Mouse (Mus musculus) neural tube, embryonic 13.5 days (tissue): Measurements from ENCODE around the gene Smad6. TPM values are rescaled to one million over a fixed set of nuclear protein-coding genes. Genes with fewer than 3 reads are reported as not detected.

ENCODE experiments used
- ATAC-seq: fragments of 200-750 bp; cut with Nextera tagmentation; 2 replicates; pipeline ENCODE4 v1.8.0; 2017; ENCODE audit warnings: low read depth, mild to moderate bottlenecking, moderate TSS enrichment, moderate library complexity
- H3K27ac ChIP-seq: fragments of 300-500 bp; sonication (generic); replicated peaks from 2 replicates; pipeline ENCODE4 v1.5.1; 2015; ENCODE audit warnings: moderate library complexity, mild to moderate bottlenecking, inconsistent platforms
- H3K27me3 ChIP-seq: fragments of 300-500 bp; sonication (generic); 2 replicates; pipeline ENCODE4 v1.6.1; 2015; ENCODE audit warnings: mild to moderate bottlenecking, inconsistent platforms
- H3K36me3 ChIP-seq: fragments of 300-500 bp; sonication (generic); 2 replicates; pipeline ENCODE4 v1.6.1; 2015; ENCODE audit warnings: mild to moderate bottlenecking, inconsistent platforms
- H3K4me1 ChIP-seq: fragments of 300-500 bp; sonication (generic); replicated peaks from 2 replicates; pipeline ENCODE4 v1.6.1; 2015; ENCODE audit warnings: inconsistent platforms
- H3K4me2 ChIP-seq: fragments of 300-500 bp; sonication (generic); 2 replicates; pipeline ENCODE4 v1.6.1; 2015; ENCODE audit warnings: inconsistent platforms, mild to moderate bottlenecking, moderate library complexity
- H3K4me3 ChIP-seq: fragments of 300-500 bp; sonication (generic); 2 replicates; pipeline ENCODE4 v1.5.1; 2015; ENCODE audit warnings: mild to moderate bottlenecking, inconsistent platforms
- H3K9ac ChIP-seq: fragments of 300-500 bp; sonication (generic); 2 replicates; pipeline ENCODE4 v1.6.1; 2015; ENCODE audit warnings: moderate library complexity, mild to moderate bottlenecking, inconsistent platforms
- H3K9me3 ChIP-seq: fragments of 300-500 bp; sonication (generic); 2 replicates; pipeline ENCODE4 v1.6.1; 2016; ENCODE audit warnings: inconsistent platforms
- WGBS: fragments of 180-500 bp; shearing (Covaris S2); methylation state at CpG from one replicate; pipeline ENCODE4 v1.1.7; 2015; 5-methylcytosine and 5-hydroxymethylcytosine counted together
- polyA plus RNA-seq: library from polyadenylated mRNA; unstranded; fragments of >200 nt; fragmentation: Nextera tagmentation; extraction: Ambion mirVana; gene quantifications from 2 replicates; pipeline ENCODE4 v1.2.1, GENCODE M21; 2015

Smad6 gene
- polyA plus RNA-seq, 1 experiment from 2014 or later: 3.8 TPM

DNA sequence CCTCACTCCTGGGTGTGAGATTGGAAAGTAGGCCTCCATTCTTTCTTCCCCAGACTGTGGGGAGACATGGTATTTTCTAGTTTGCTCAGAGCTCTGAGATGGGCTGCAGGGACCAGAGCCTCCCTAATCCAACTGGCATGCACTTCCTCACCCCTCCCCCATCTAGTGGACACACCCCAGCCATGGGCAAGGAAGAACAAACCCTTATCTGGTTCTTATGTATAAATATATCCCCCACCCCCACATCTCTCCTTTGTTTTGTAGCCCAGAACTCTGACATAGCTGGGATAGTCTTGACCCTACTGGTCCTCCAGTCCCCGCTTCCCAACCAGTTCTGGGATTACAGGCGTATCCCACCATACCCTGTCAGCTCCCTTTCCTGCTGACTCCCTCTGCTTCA, 69.3 kb downstream of the Smad6 start:
- Histone ChIP-seq H3K9ac (no peak overlapping the region), H3K36me3 (no peaks in the 10 kb centered on the region), H3K4me3 (no peak overlapping the region), H3K9me3 (no peaks in the 10 kb centered on the region), H3K4me2 (no peak overlapping the region), H3K27me3 (no peaks in the 10 kb centered on the region), H3K27ac (no peak overlapping the region), H3K4me1 (peaks cover 7% of the 10 kb centered on the region; the same call in 1 of the 2 replicates)
- WGBS: 91% methylated on average over 2 of the region's 2 CpGs
- no peak for ATAC-seq

DNA sequence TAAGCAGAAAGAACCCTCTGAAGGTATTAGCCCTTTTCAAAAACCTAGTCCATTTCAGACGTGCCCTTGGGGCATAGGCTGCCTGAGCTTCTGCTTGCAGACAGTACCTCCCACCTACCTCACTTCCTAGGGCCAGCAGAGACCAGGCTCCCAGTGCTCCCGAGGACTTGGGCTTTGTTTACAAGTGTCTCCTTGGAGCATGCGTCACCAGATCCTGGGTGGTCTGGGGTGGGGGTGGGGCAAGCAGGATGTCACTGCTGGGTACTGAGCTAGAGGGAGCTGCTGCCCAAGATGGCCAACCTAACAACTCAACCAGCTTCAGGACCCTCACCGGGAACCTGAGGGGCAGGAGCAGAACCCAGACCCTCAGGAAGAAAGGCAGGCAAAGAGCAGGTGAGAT, 71.5 kb downstream of the Smad6 start:
- H3K27ac ChIP-seq: no peak overlapping the region
- WGBS: 30% methylated on average over 4 of the region's 4 CpGs
- H3K4me2 ChIP-seq: no peak overlapping the region
- no peaks in the 10 kb centered on the region for H3K27me3 ChIP-seq
- no peaks in the 10 kb centered on the region for H3K36me3 ChIP-seq
- no peak for ATAC-seq
- H3K4me1 ChIP-seq: 0 out of 2 replicates have a peak, but pooled peaks cover 3% of the 10 kb centered on the region
- H3K4me3 ChIP-seq: no peak overlapping the region
- H3K9ac ChIP-seq: no peak overlapping the region
- H3K9me3 ChIP-seq: no peaks in the 10 kb centered on the region

DNA sequence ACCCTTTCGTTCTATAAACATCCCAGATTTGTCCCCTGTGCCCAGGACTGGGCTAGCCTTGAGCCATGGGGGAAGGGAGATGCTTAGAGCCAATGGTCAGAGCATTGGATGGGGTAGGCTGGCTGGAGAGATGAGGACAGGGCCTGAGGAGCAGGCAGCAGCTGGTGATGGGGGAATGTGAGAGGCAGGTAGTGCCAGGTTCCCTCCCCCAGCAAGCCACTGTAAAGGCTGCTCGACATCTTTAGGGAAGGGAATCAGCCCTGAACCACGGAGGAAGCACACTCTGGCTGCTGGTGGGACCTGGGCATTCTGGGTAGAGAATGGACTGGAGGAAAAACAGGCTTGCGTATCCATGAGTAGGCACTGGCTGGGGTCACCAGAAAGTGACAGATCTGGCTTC, 72.5 kb downstream of the Smad6 start:
- 72% methylated on average over 4 of the region's 4 CpGs for WGBS
- Histone ChIP-seq H3K4me3 (no peak overlapping the region), H3K36me3 (no peaks in the 10 kb centered on the region), H3K9me3 (no peaks in the 10 kb centered on the region), H3K4me1 (0 out of 2 replicates have a peak, but pooled peaks cover 3% of the 10 kb centered on the region), H3K27me3 (no peaks in the 10 kb centered on the region), H3K27ac (no peak overlapping the region), H3K4me2 (no peak overlapping the region), H3K9ac (no peak overlapping the region)
- no peak for ATAC-seq

DNA sequence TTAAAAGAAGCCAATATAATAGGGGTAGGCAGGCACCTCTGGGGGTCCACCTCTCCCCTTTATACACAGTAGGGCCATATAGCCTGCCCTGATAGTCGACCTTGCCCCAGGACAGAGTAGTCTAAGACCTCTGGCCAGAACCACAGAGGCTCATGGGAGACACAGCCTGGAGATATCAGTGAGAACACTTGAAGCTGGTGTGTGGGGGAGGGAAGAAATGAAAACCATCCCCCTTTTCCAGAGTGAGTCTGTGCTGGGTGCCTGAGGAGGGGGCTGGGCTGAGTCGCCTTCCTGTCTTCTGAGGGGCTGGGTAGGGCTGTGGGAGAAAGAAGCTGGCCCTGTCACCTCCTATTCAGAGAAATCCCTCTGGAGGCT, 79.3 kb downstream of the Smad6 start:
- no peaks in the 10 kb centered on the region for H3K9me3 ChIP-seq
- H3K4me1 ChIP-seq: peaks cover 17% of the 10 kb centered on the region
- peak overlapping the region; percentile 34; the same call in 1 of the 2 replicates for H3K9ac ChIP-seq
- WGBS: 63% methylated on average over 2 of the region's 2 CpGs
- no peak overlapping the region for H3K4me3 ChIP-seq
- no peak overlapping the region for H3K27ac ChIP-seq
- no peaks in the 10 kb centered on the region for H3K36me3 ChIP-seq
- H3K4me2 ChIP-seq: no peak overlapping the region
- no peaks in the 10 kb centered on the region for H3K27me3 ChIP-seq
- ATAC-seq: no peak

DNA sequence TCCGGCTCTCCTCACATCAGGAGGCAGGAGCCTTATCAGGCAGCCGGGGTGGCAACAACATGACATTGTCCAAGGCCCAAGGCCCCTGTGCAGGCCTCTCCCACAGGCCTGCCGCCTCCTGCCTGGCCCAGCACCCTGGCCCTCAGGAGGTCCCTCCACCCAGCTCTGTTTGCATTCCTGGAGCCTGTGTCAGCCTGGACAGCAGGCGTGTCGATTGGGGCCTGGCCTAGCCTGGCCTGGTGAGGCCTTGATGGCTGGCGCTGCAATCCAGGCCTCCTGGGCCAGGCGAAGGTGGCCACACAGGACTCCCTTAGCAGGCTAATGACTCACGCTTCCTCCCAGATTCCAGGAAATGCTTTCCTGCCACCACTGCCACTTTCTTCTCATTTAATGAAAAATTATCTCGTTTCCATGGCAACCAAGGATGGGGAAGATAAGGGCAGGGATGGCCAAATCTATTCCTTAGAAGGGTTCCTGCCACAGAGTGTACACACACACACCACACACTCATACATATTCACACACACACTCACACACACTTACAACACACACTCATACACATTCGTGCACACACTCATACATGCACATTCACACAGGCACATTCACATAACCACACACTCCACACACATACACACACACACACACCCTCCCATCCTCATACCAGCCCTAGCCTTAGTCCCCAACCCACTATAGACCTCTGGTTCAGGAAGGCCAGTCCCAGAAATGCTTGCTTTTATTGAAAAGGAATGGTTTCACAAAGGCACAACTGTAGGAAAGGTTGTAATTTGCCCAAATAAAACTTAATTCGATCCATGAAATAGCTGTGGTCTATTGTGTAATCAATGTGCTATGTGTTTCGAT, 79.9 kb downstream of the Smad6 start:
- H3K9me3 ChIP-seq: no peaks in the 10 kb centered on the region
- no peaks in the 10 kb centered on the region for H3K27me3 ChIP-seq
- H3K4me1 ChIP-seq: peaks cover 17% of the 10 kb centered on the region
- no peak for ATAC-seq
- H3K4me2 ChIP-seq: no peak overlapping the region
- no peaks in the 10 kb centered on the region for H3K36me3 ChIP-seq
- H3K27ac ChIP-seq: peak overlapping the region; percentile 40
- no peak overlapping the region for H3K4me3 ChIP-seq
- WGBS: 71% methylated on average over 12 of the region's 12 CpGs
- 0 out of 2 replicates have a peak overlapping the region, but pooled peaks have one; percentile 2 for H3K9ac ChIP-seq

DNA sequence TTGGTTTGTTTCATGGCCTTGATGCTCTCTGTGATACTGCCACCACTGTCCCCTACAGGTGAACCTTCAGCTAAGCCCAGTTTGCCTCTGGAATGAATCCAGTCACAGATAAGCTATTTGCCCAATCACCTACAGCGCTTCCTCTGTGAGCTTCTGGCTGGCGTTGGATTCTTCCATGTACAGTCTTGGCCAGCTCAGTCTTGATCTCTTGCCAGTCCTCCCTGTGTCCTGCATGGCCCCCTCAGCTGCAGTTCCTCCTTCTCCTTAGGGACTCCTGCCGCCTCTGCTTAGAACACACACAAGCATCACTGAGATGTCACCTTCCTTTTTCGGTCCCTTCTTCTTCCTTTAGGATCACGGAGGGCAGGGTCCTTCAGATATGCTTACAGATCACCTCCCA, 85.6 kb downstream of the Smad6 start:
- Histone ChIP-seq H3K27ac (no peak overlapping the region), H3K4me3 (no peak overlapping the region), H3K9ac (no peak overlapping the region), H3K36me3 (no peaks in the 10 kb centered on the region), H3K27me3 (no peaks in the 10 kb centered on the region), H3K9me3 (no peaks in the 10 kb centered on the region), H3K4me2 (no peak overlapping the region), H3K4me1 (no peaks in the 10 kb centered on the region)
- 89% methylated on average over 5 of the region's 5 CpGs for WGBS
- ATAC-seq: no peak

DNA sequence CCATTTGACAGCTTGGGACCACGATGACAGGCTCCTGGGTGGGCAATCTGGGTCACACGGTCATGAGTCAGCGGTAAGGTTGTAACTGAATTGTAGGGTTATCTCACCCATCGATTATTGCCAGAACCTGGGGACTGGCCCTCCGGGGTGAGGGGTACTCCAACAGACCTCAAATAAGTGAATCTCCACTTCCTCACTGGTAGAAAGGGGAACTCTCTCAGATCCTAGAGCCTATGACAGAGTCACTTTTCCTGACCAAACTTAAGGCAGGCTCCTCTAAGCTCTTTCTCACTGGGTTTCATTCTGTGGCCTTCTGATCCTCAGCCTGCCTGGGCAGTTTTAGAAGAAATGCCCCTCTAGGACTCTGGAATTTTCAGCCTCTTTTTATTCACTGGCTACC, 88.8 kb downstream of the Smad6 start:
- Histone ChIP-seq H3K27ac (no peak overlapping the region), H3K9me3 (no peaks in the 10 kb centered on the region), H3K9ac (no peak overlapping the region), H3K4me1 (peaks cover 4% of the 10 kb centered on the region), H3K4me2 (no peak overlapping the region), H3K4me3 (no peak overlapping the region), H3K27me3 (peaks cover 13% of the 10 kb centered on the region), H3K36me3 (no peaks in the 10 kb centered on the region)
- ATAC-seq: no peak
- WGBS: 46% methylated on average over 5 of the region's 5 CpGs

DNA sequence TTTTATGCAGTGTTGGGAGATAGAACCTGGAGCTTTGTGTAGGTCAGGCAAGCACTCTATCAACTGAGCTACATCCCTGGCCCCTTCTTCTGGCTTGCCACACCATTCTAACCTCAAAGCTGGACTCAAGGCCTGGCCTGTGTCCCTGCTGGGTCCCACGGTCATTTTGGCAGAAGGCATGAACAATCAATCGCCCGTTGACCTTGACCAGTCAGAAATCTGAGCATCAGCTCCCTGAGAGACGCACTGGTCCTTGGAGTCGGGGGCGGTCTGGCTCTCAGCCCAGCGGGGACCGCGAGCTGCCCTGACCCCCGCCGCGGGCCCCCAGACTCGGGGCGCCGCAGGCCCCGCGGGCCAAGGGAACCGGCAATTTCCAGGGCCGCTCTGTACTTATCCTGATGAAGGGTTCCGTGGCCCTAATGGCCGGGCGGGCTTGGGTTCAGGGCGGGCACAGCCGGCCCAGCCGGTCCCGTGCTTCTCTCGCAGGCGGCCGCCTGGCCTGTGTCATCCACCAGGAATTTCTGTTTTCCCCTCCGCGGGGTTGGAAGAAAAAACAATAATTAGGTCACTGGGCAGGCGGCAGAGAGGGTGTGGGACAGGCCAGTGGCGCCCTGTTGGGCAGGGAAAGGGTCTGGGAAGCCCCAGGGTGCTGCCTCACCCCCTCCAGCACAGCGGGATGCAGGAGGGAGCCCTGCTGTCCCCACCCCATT, 94.4 kb downstream of the Smad6 start:
- Histone ChIP-seq H3K9ac (peak overlapping the region; percentile 59), H3K4me1 (peaks cover 23% of the 10 kb centered on the region), H3K36me3 (no peaks in the 10 kb centered on the region), H3K27me3 (peaks cover 17% of the 10 kb centered on the region), H3K4me3 (peak overlapping the region; percentile 17), H3K4me2 (peak overlapping the region; percentile 52), H3K27ac (no peak overlapping the region), H3K9me3 (no peaks in the 10 kb centered on the region)
- no peak for ATAC-seq
- WGBS: 8% methylated on average over 34 of the region's 34 CpGs

DNA sequence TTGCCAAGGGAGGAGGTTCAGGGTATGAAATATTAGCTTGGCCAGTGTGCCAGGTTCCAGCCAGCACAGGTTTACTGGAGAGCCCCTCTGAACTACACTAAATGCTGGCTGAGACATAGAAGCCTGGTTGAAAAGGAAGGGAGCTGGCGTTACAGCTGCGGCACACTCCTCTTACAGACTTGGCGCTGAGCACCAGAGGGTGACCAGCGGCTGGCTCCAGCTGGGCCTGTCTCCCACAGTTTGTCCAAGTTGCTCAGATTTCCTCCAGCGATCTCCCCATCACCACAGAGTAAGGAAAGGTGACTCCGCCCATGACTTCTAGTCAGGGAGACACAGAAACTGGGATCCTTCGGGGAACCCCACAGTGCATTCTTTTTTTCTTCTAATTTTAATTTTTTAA, 95.5 kb downstream of the Smad6 start:
- WGBS: 67% methylated on average over 7 of the region's 7 CpGs

DNA sequence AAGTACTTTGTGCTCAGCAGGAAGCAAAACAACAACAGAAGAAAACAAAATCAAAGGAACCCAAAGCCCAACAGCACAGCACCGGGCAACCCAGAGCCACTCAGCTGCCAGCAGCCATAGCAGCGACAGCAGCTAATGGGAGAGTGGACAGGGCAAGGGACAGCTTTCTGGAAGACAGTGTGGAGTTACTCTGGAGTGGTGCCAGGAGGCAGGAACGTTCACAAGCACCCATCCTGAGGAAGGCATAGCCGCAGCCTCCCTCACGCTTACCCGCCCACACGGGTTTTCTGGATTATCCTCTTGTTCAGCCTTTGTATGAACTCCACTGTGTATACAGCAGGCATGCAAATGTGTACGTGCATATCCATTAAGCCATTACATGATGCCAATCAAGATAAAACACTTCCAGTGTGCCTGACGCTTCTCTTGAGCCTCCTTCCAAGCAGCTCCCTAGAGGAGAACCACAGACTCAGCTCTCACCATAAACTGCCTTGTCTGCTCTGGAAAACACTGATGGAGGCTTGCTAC, 98.6 kb downstream of the Smad6 start:
- no peak overlapping the region for H3K9ac ChIP-seq
- no peaks in the 10 kb centered on the region for H3K9me3 ChIP-seq
- peaks cover 29% of the 10 kb centered on the region for H3K4me1 ChIP-seq
- ATAC-seq: no peak
- no peak overlapping the region for H3K4me3 ChIP-seq
- 54% methylated on average over 9 of the region's 9 CpGs for WGBS
- H3K36me3 ChIP-seq: no peaks in the 10 kb centered on the region
- H3K27ac ChIP-seq: no peak overlapping the region
- peaks cover 6% of the 10 kb centered on the region for H3K27me3 ChIP-seq
- no peak overlapping the region for H3K4me2 ChIP-seq

More for the DNA sequence above, 95.5 kb downstream of the Smad6 start:
- H3K4me1 ChIP-seq: peaks cover 23% of the 10 kb centered on the region
- no peak overlapping the region for H3K9ac ChIP-seq
- H3K9me3 ChIP-seq: no peaks in the 10 kb centered on the region
- ATAC-seq: no peak
- peaks cover 17% of the 10 kb centered on the region for H3K27me3 ChIP-seq
- no peak overlapping the region for H3K27ac ChIP-seq
- no peak overlapping the region for H3K4me3 ChIP-seq
- H3K36me3 ChIP-seq: no peaks in the 10 kb centered on the region
- H3K4me2 ChIP-seq: no peak overlapping the region

DNA sequence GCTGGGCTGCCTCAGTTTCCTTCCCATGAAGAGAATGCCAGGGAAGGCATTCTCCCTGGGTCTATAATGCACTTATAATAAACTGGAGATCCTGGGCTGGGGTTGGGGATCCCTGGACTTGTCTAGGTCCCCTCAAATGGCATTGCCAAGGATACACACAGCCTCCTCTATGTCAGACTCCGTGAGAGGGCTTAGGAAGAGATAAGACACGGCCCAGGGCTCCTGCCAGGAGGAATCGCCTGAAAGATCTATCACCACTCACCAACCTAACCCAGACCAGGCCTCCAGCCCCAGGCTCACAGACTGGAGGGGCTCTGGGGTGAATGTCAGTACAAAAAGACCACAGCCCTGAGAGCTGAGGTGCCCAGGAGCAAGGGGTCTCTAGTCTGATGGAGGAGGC, 102.2 kb downstream of the Smad6 start:
- Histone ChIP-seq H3K4me1 (0 out of 2 replicates have a peak, but pooled peaks cover 14% of the 10 kb centered on the region), H3K4me2 (no peak overlapping the region), H3K9me3 (no peaks in the 10 kb centered on the region), H3K9ac (no peak overlapping the region), H3K27ac (no peak overlapping the region), H3K36me3 (no peaks in the 10 kb centered on the region), H3K27me3 (peaks cover 11% of the 10 kb centered on the region; the same call in 1 of the 2 replicates), H3K4me3 (no peak overlapping the region)
- no peak for ATAC-seq
- WGBS: 88% methylated on average over 3 of the region's 3 CpGs

DNA sequence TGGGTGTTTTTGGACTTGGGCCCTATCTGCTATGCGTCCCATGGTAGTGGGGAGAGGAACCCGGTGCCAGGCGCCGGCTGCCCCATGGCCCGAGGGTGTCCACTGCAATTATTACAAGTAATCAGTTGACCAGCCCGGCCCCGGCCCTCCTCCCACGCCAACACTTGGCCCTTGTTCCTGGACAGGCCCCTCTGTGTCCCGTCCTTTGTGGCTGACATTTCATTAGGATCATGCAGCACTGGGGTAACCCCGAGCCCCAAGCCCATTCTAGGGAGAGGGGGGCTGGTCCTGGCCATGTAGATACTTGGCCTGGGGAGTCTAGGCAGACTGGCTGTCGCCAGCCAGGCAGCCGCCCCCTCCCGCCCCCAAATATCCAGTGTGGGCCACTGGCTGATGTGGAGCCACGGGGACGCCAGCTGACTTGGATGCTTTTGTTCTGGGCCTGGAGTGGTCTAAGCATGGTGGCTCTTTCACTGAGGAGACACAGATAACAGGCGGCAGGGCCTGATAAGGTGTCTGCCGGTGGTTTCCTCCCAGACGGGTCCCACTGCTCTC, 102.8 kb downstream of the Smad6 start:
- H3K4me1 ChIP-seq: 0 out of 2 replicates have a peak, but pooled peaks cover 14% of the 10 kb centered on the region
- no peak overlapping the region for H3K4me2 ChIP-seq
- peak; percentile 51; the same call in 1 of the 2 replicates for ATAC-seq
- WGBS: 73% methylated on average over 18 of the region's 18 CpGs
- no peak overlapping the region for H3K4me3 ChIP-seq
- no peaks in the 10 kb centered on the region for H3K36me3 ChIP-seq
- peaks cover 11% of the 10 kb centered on the region; the same call in 1 of the 2 replicates for H3K27me3 ChIP-seq
- no peaks in the 10 kb centered on the region for H3K9me3 ChIP-seq
- no peak overlapping the region for H3K27ac ChIP-seq
- H3K9ac ChIP-seq: no peak overlapping the region
